In the genomic region with DNA sequence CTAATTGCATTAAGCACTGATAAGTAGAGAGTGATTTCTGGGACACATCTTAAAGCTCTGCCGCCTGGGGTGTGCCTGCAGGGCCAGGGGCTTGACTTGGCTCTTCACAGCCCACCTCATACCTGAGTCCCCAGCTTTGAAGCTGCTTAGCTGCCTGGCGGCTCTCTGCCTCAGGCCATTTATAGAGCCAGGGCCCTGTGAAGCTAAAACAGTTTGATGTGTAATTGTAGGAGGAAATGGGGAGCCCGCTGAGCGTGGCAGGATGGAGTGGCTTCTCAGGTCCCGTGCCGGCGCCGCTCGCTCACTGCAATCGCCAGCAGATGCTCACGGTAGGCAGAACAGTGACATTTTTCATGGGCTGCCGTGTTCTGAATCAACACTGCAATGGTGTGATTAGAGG, we compare ENCODE assay signal across 12 mouse cellular contexts.
DNase-seq lines count a peak whose midpoint lies in the region; ATAC-seq and TF ChIP-seq lines count a peak whose summit lies in the region.
"Had no signal": no experiment of that assay in that cellular context is flagged by ENCODE, and none has a peak within 500 bp of the region (broad histone marks: within the 10 kb centered on the region; RNA-seq: fewer than 3 reads in every experiment).

No protein-coding gene starts in this region.

- H3K4me2 ChIP-seq in limb, embryonic 13.5 days (replicated peaks): peak overlapping the region; percentile 23; the same call in 1 of the 2 replicates

- H3K27ac ChIP-seq in heart, embryonic 10.5 days: no peak overlapping the region
- H3K27ac ChIP-seq in limb, embryonic 13.5 days: no peak overlapping the region

- DNase-seq in cerebellum, adult 11 months: peak; percentile 6
- no peak for DNase-seq in heart, embryonic 10.5 days (ENCODE audit: low spot score)
- DNase-seq in heart, adult 8-10 months (ENCODE audit: low spot score): no peak
- no peak for DNase-seq in adrenal gland, postnatal 10 days
- DNase-seq: kidney, postnatal 36 days; right cerebral cortex, adult 18-20 months; thymus, adult 2 months had no signal

- under 1% methylated on average over 12 of the region's 12 CpGs for WGBS in heart, embryonic 10.5 days
- WGBS in limb, embryonic 13.5 days: 5% methylated on average over 12 of the region's 12 CpGs

- 0 out of 2 replicates have a peak overlapping the region, but pooled peaks have one; percentile 25 for H3K9ac ChIP-seq in limb, embryonic 13.5 days

- H3K27me3 ChIP-seq in heart, embryonic 10.5 days (ENCODE audit: insufficient read depth, poor library complexity, severe bottlenecking): peaks cover 25% of the 10 kb centered on the region
- peaks cover 18% of the 10 kb centered on the region for H3K27me3 ChIP-seq in E14TG2a.4 (ENCODE audit: insufficient read depth, low read length)
- peaks cover 38% of the 10 kb centered on the region for H3K27me3 ChIP-seq in limb, embryonic 13.5 days

- ATAC-seq in cerebellum, adult (ENCODE audit: insufficient number of reproducible peaks, low FRiP score, low TSS enrichment): no peak
- no peak for ATAC-seq in limb, embryonic 13.5 days (ENCODE audit: low FRiP score, low read depth)
- ATAC-seq in inflammation-experienced regulatory T-cells, adult 6 months: no peak
- ATAC-seq: lung, postnatal 0 days had no signal

- no peaks in the 10 kb centered on the region for H3K9me3 ChIP-seq in heart, embryonic 10.5 days
- peaks cover 13% of the 10 kb centered on the region for H3K9me3 ChIP-seq in E14TG2a.4 (ENCODE audit: low read length)
- H3K9me3 ChIP-seq in limb, embryonic 13.5 days: no peaks in the 10 kb centered on the region; the same call in 1 of the 2 replicates

- no peaks in the 10 kb centered on the region for H3K36me3 ChIP-seq in heart, embryonic 10.5 days
- H3K36me3 ChIP-seq in E14TG2a.4 (ENCODE audit: insufficient read depth, low read length): 0 out of 2 replicates have a peak, but pooled peaks cover 4% of the 10 kb centered on the region
- H3K36me3 ChIP-seq in limb, embryonic 13.5 days: no peaks in the 10 kb centered on the region

- peaks cover 23% of the 10 kb centered on the region for H3K4me1 ChIP-seq in heart, embryonic 10.5 days
- H3K4me1 ChIP-seq in E14TG2a.4 (replicated peaks; ENCODE audit: low read depth, low read length): peaks cover 51% of the 10 kb centered on the region
- peaks cover 28% of the 10 kb centered on the region for H3K4me1 ChIP-seq in limb, embryonic 13.5 days

- peak overlapping the region; percentile 36 for H3K4me3 ChIP-seq in heart, embryonic 10.5 days
- H3K4me3 ChIP-seq in E14TG2a.4 (replicated peaks; ENCODE audit: low read length): peak overlapping the region; percentile 41
- H3K4me3 ChIP-seq in limb, embryonic 13.5 days: no peak overlapping the region

- TF ChIP-seq CTCF in E14TG2a.4 (conservative IDR thresholded peaks at IDR 0.05; ENCODE audit: low read length): no peak
